ENCODE assay signal across 22 mouse cellular contexts in the genomic region with DNA sequence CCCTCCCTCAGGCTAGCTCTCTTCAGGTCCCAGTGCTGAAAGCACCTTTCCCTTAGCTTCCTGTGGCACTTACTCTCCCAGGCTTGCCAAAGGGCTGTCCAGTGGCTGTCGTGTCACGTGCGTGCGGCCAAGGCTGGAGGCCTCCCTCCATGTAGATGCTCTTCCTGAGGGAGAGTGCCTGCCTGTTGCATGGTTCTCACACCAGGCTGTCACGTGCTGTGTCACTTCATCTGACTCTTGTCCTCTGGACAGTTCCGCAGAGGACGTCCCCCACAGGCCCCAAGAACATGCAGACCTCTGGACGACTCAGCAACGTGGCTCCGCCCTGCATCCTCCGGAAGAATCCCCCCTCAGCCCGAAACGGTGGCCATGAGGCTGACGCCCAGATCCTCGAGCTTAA. TPM values are rescaled to one million over a fixed set of nuclear protein-coding genes. Genes with fewer than 3 reads are reported as not detected.
A peak's percentile ranks its signal among the peaks of the same experiment; 100 is the strongest.
DNase-seq lines count a peak whose midpoint lies in the region; ATAC-seq and TF ChIP-seq lines count a peak whose summit lies in the region.
"Had no signal": no experiment of that assay in that cellular context is flagged by ENCODE, and none has a peak within 500 bp of the region (broad histone marks: within the 10 kb centered on the region; RNA-seq: fewer than 3 reads in every experiment).

No protein-coding gene starts in this region.

- H3K36me3 ChIP-seq in heart, embryonic 11.5 days (ENCODE audit: control insufficient read depth, insufficient read depth, low read length), result no peaks in the 10 kb centered on the region
- H3K36me3 ChIP-seq in hindbrain, postnatal 0 days (ENCODE audit: insufficient read depth, low read length), result peaks cover 18% of the 10 kb centered on the region
- peaks cover 49% of the 10 kb centered on the region for H3K36me3 ChIP-seq in hindbrain, embryonic 13.5 days
- no peaks in the 10 kb centered on the region for H3K36me3 ChIP-seq in lung, embryonic 16.5 days (ENCODE audit: control insufficient read depth, insufficient read depth, low read length)
- H3K36me3 ChIP-seq: intestine, embryonic 15.5 days; liver, embryonic 13.5 days had no signal

- no peak for DNase-seq in heart, postnatal 10 days
- no peak for DNase-seq in hindbrain, postnatal 0 days (ENCODE audit: low spot score)
- DNase-seq in lung, postnatal 25 days (ENCODE audit: low spot score), result no peak
- no peak for DNase-seq in layer of hippocampus, postnatal 10 days (ENCODE audit: low spot score in 2 of 2)
- DNase-seq: adrenal gland, adult 2 months; cerebellum, adult 2 months; kidney, adult 8-10 months; liver, embryonic 13.5 days; retina, postnatal 1 day; right cerebral cortex, postnatal 14 days had no signal

- H3K27ac ChIP-seq in heart, embryonic 11.5 days (ENCODE audit: low read depth, low read length), result no peak overlapping the region
- H3K27ac ChIP-seq in hindbrain, postnatal 0 days, result no peak overlapping the region
- no peak overlapping the region for H3K27ac ChIP-seq in hindbrain, embryonic 13.5 days
- no peak overlapping the region for H3K27ac ChIP-seq in lung, embryonic 16.5 days (ENCODE audit: low read length)
- H3K27ac ChIP-seq: forebrain, embryonic 13.5 days; heart, adult 2 months; hindbrain, embryonic 10.5 days; intestine, embryonic 15.5 days; limb, embryonic 12.5 days; liver, embryonic 13.5 days; midbrain, embryonic 15.5 days; neural tube, embryonic 15.5 days had no signal

- WGBS in heart, embryonic 11.5 days (ENCODE audit: insufficient replicate concordance), result 31% methylated on average over 15 of the region's 15 CpGs
- 45% methylated on average over 15 of the region's 15 CpGs for WGBS in hindbrain, postnatal 0 days
- 49% methylated on average over 15 of the region's 15 CpGs for WGBS in hindbrain, embryonic 13.5 days
- 33% methylated on average over 15 of the region's 15 CpGs for WGBS in lung, embryonic 16.5 days

- no peak for TF ChIP-seq CTCF in hindbrain, postnatal 0 days (IDR thresholded peaks at IDR 0.05; ENCODE audit: low read depth)

- H3K9me3 ChIP-seq in heart, embryonic 11.5 days (replicated peaks; ENCODE audit: control insufficient read depth, low read length), result no peaks in the 10 kb centered on the region
- no peaks in the 10 kb centered on the region for H3K9me3 ChIP-seq in hindbrain, postnatal 0 days (ENCODE audit: low read length)
- H3K9me3 ChIP-seq in hindbrain, embryonic 13.5 days, result no peaks in the 10 kb centered on the region
- H3K9me3 ChIP-seq in lung, embryonic 16.5 days (ENCODE audit: control insufficient read depth, low read length), result no peaks in the 10 kb centered on the region
- H3K9me3 ChIP-seq: forebrain, embryonic 13.5 days; intestine, embryonic 15.5 days; limb, embryonic 12.5 days; liver, embryonic 13.5 days; midbrain, embryonic 15.5 days; neural tube, embryonic 15.5 days had no signal

- no peak for ATAC-seq in heart, embryonic 11.5 days (replicated peaks; ENCODE audit: insufficient number of reproducible peaks, low FRiP score, low TSS enrichment)
- peak; percentile 4; the same call in 1 of the 2 replicates for ATAC-seq in hindbrain, postnatal 0 days
- ATAC-seq in hindbrain, embryonic 13.5 days (ENCODE audit: low FRiP score), result no peak
- peak; percentile 32 for ATAC-seq in lung, embryonic 16.5 days (ENCODE audit: low read depth)
- ATAC-seq: activated CD4-positive, CD25-positive, alpha-beta regulatory T cell, adult 4 months; forebrain, embryonic 13.5 days; intestine, embryonic 15.5 days; midbrain, embryonic 15.5 days had no signal

- H3K9ac ChIP-seq in heart, embryonic 11.5 days (ENCODE audit: low read depth, low read length), result no peak overlapping the region
- H3K9ac ChIP-seq in hindbrain, postnatal 0 days (replicated peaks; ENCODE audit: low read length), result no peak overlapping the region
- no peak overlapping the region for H3K9ac ChIP-seq in hindbrain, embryonic 13.5 days
- no peak overlapping the region for H3K9ac ChIP-seq in lung, embryonic 16.5 days (ENCODE audit: low read length)
- H3K9ac ChIP-seq: forebrain, embryonic 13.5 days; intestine, embryonic 15.5 days; limb, embryonic 12.5 days; liver, embryonic 13.5 days; midbrain, embryonic 15.5 days; neural tube, embryonic 15.5 days had no signal

- 0 out of 2 replicates have a peak overlapping the region, but pooled peaks have one; percentile 16 for H3K4me2 ChIP-seq in heart, embryonic 11.5 days
- H3K4me2 ChIP-seq in hindbrain, postnatal 0 days (ENCODE audit: low read depth, low read length), result no peak overlapping the region
- H3K4me2 ChIP-seq in hindbrain, embryonic 13.5 days, result no peak overlapping the region
- H3K4me2 ChIP-seq in lung, embryonic 16.5 days (ENCODE audit: low read depth, low read length), result no peak overlapping the region
- H3K4me2 ChIP-seq: forebrain, embryonic 13.5 days; intestine, embryonic 15.5 days; limb, embryonic 12.5 days; liver, embryonic 13.5 days; midbrain, embryonic 15.5 days; neural tube, embryonic 15.5 days had no signal

- no peak overlapping the region for H3K4me3 ChIP-seq in heart, embryonic 11.5 days (ENCODE audit: low read depth, low read length)
- no peak overlapping the region for H3K4me3 ChIP-seq in hindbrain, postnatal 0 days (ENCODE audit: low read length)
- H3K4me3 ChIP-seq in hindbrain, embryonic 13.5 days, result no peak overlapping the region
- H3K4me3 ChIP-seq in lung, embryonic 16.5 days (ENCODE audit: low read length), result no peak overlapping the region
- H3K4me3 ChIP-seq: forebrain, embryonic 13.5 days; heart, adult 2 months; hindbrain, embryonic 10.5 days; intestine, embryonic 15.5 days; limb, embryonic 12.5 days; liver, embryonic 13.5 days; midbrain, embryonic 10.5 days; midbrain, embryonic 15.5 days; neural tube, embryonic 15.5 days had no signal

- no peaks in the 10 kb centered on the region; the same call in 1 of the 2 replicates for H3K27me3 ChIP-seq in heart, embryonic 11.5 days (ENCODE audit: control insufficient read depth, insufficient read depth, low read length)
- no peaks in the 10 kb centered on the region for H3K27me3 ChIP-seq in hindbrain, postnatal 0 days (ENCODE audit: insufficient read depth, low read length)
- H3K27me3 ChIP-seq in hindbrain, embryonic 13.5 days, result no peaks in the 10 kb centered on the region
- H3K27me3 ChIP-seq in lung, embryonic 16.5 days (ENCODE audit: control insufficient read depth, insufficient read depth, low read depth, low read length), result no peaks in the 10 kb centered on the region
- H3K27me3 ChIP-seq: forebrain, embryonic 13.5 days; intestine, embryonic 15.5 days; limb, embryonic 12.5 days; liver, embryonic 13.5 days; midbrain, embryonic 15.5 days; neural tube, embryonic 15.5 days had no signal

- intact Hi-C loops in heart, postnatal 10 days (cut with DNase I), result no loop called here

- peaks cover 4% of the 10 kb centered on the region; the same call in 1 of the 2 replicates for H3K4me1 ChIP-seq in heart, embryonic 11.5 days (ENCODE audit: control insufficient read depth, insufficient read depth, low read length)
- no peaks in the 10 kb centered on the region for H3K4me1 ChIP-seq in hindbrain, postnatal 0 days (ENCODE audit: insufficient read depth, low read length)
- H3K4me1 ChIP-seq in hindbrain, embryonic 13.5 days (replicated peaks), result peaks cover 7% of the 10 kb centered on the region
- 0 out of 2 replicates have a peak, but pooled peaks cover 4% of the 10 kb centered on the region for H3K4me1 ChIP-seq in lung, embryonic 16.5 days (replicated peaks; ENCODE audit: control insufficient read depth, insufficient read depth, low read length)

RNA-seq across cellular contexts. Expression of gene Tmem214, which starts 3.5 kb away (rescaled TPM):
- polyA plus RNA-seq in heart, embryonic 11.5 days (2014; fragmentation: Nextera tagmentation; extraction: Ambion mirVana), result 47.8 and 48.2 TPM in 2 replicates
- total RNA-seq in heart, postnatal 10 days (2021), result 10 to 100 TPM; 48.9 TPM
- total RNA-seq in hindbrain, postnatal 0 days (2014; rRNA removed), result 86.7 and 89.5 TPM in 2 replicates
- 59.1 and 59.2 TPM in 2 replicates for polyA plus RNA-seq in hindbrain, postnatal 0 days (2015; fragmentation: Nextera tagmentation; extraction: Ambion mirVana)
- 59.5 and 61.9 TPM in 2 replicates for polyA plus RNA-seq in hindbrain, embryonic 13.5 days (2015; fragmentation: Nextera tagmentation; extraction: Ambion mirVana)
- 79.8 and 84.4 TPM in 2 replicates for polyA plus RNA-seq in lung, embryonic 16.5 days (2015; fragmentation: Nextera tagmentation; extraction: Ambion mirVana)
- total RNA-seq in layer of hippocampus, postnatal 10 days (2021), result 10 to 100 TPM; 64.5 to 66.9 TPM

RNA-seq across cellular contexts. Expression of gene Agbl5, which starts 24.2 kb away (rescaled TPM):
- polyA plus RNA-seq in heart, embryonic 11.5 days (2014; fragmentation: Nextera tagmentation; extraction: Ambion mirVana), result 12.9 and 14.5 TPM in 2 replicates
- 1 to 10 TPM; 9.4 to 9.7 TPM for total RNA-seq in heart, postnatal 10 days (2021)
- 58.7 and 61.8 TPM in 2 replicates for total RNA-seq in hindbrain, postnatal 0 days (2014; rRNA removed)
- 14.9 and 18.0 TPM in 2 replicates for polyA plus RNA-seq in hindbrain, postnatal 0 days (2015; fragmentation: Nextera tagmentation; extraction: Ambion mirVana)
- polyA plus RNA-seq in hindbrain, embryonic 13.5 days (2015; fragmentation: Nextera tagmentation; extraction: Ambion mirVana), result 23.6 and 24.8 TPM in 2 replicates
- polyA plus RNA-seq in lung, embryonic 16.5 days (2015; fragmentation: Nextera tagmentation; extraction: Ambion mirVana), result 20.9 and 21.2 TPM in 2 replicates
- total RNA-seq in layer of hippocampus, postnatal 10 days (2021), result 10 to 100 TPM; 23.0 to 25.6 TPM

RNA-seq across cellular contexts. Expression of gene Ost4, which starts 43.3 kb away (rescaled TPM):
- 445 and 470 TPM in 2 replicates for polyA plus RNA-seq in heart, embryonic 11.5 days (2014; fragmentation: Nextera tagmentation; extraction: Ambion mirVana)
- 100 to 1,000 TPM; 162 to 178 TPM for total RNA-seq in heart, postnatal 10 days (2021)
- 109 and 179 TPM in 2 replicates for total RNA-seq in hindbrain, postnatal 0 days (2014; rRNA removed)
- polyA plus RNA-seq in hindbrain, postnatal 0 days (2015; fragmentation: Nextera tagmentation; extraction: Ambion mirVana), result 224 and 236 TPM in 2 replicates
- polyA plus RNA-seq in hindbrain, embryonic 13.5 days (2015; fragmentation: Nextera tagmentation; extraction: Ambion mirVana), result 272 and 289 TPM in 2 replicates
- polyA plus RNA-seq in lung, embryonic 16.5 days (2015; fragmentation: Nextera tagmentation; extraction: Ambion mirVana), result 446 TPM in 2 replicates
- 10 to 100 TPM; 91.7 to 98.2 TPM for total RNA-seq in layer of hippocampus, postnatal 10 days (2021)

RNA-seq across cellular contexts. Expression of gene Emilin1, which starts 48.9 kb away (rescaled TPM):
- polyA plus RNA-seq in heart, embryonic 11.5 days (2014; fragmentation: Nextera tagmentation; extraction: Ambion mirVana), result 90.5 and 123 TPM in 2 replicates
- 10 to 100 TPM; 68.4 to 76.3 TPM for total RNA-seq in heart, postnatal 10 days (2021)
- total RNA-seq in hindbrain, postnatal 0 days (2014; rRNA removed), result 8.1 and 9.3 TPM in 2 replicates
- polyA plus RNA-seq in hindbrain, postnatal 0 days (2015; fragmentation: Nextera tagmentation; extraction: Ambion mirVana), result 10.3 and 10.5 TPM in 2 replicates
- 23.6 and 30.2 TPM in 2 replicates for polyA plus RNA-seq in hindbrain, embryonic 13.5 days (2015; fragmentation: Nextera tagmentation; extraction: Ambion mirVana)
- 212 and 225 TPM in 2 replicates for polyA plus RNA-seq in lung, embryonic 16.5 days (2015; fragmentation: Nextera tagmentation; extraction: Ambion mirVana)
- 1 to 10 TPM; 5.7 to 6.5 TPM for total RNA-seq in layer of hippocampus, postnatal 10 days (2021)

RNA-seq across cellular contexts. Expression of gene Mapre3, which starts 49.9 kb away (rescaled TPM):
- polyA plus RNA-seq in heart, embryonic 11.5 days (2014; fragmentation: Nextera tagmentation; extraction: Ambion mirVana), result 14.2 and 17.9 TPM in 2 replicates
- 10 to 100 TPM; 24.8 to 26.5 TPM for total RNA-seq in heart, postnatal 10 days (2021)
- total RNA-seq in hindbrain, postnatal 0 days (2014; rRNA removed), result 51.7 and 55.8 TPM in 2 replicates
- polyA plus RNA-seq in hindbrain, postnatal 0 days (2015; fragmentation: Nextera tagmentation; extraction: Ambion mirVana), result 134 and 137 TPM in 2 replicates
- 108 and 115 TPM in 2 replicates for polyA plus RNA-seq in hindbrain, embryonic 13.5 days (2015; fragmentation: Nextera tagmentation; extraction: Ambion mirVana)
- polyA plus RNA-seq in lung, embryonic 16.5 days (2015; fragmentation: Nextera tagmentation; extraction: Ambion mirVana), result 22.4 and 25.4 TPM in 2 replicates
- 100 to 1,000 TPM; 202 to 212 TPM for total RNA-seq in layer of hippocampus, postnatal 10 days (2021)

Comparison
In these comparisons a context has a peak if more than half of its experiments do, and no peak if none do; other contexts are left out.
1. ATAC-seq: peak in hindbrain, postnatal 0 days (single experiment) and lung, embryonic 16.5 days (single experiment); none in heart, embryonic 11.5 days (single experiment) and hindbrain, embryonic 13.5 days (single experiment).